Mouse (Mus musculus) heart, embryonic 12.5 days (tissue): ENCODE data around the gene Pip5k1b. TPM values are rescaled to one million over a fixed set of nuclear protein-coding genes. Genes with fewer than 3 reads are reported as not detected.
"Not testable (repeated sequence)": the region's sequence is repeated elsewhere in the genome, so short reads cannot be mapped to it uniquely, and the experiment has no call there.

Experiments
- ATAC-seq: fragments of 200-750 bp; cut with Nextera tagmentation; 2 replicates; pipeline ENCODE4 v1.8.0; 2017; ENCODE audit warnings: moderate TSS enrichment, moderate library complexity; ENCODE audit not compliant: insufficient number of reproducible peaks, low FRiP score
- H3K27ac ChIP-seq: fragments of 300-500 bp; sonication (generic); 2 replicates; pipeline ENCODE4 v1.5.1; 2016; ENCODE audit warnings: mild to moderate bottlenecking, moderate library complexity; ENCODE audit not compliant: poor library complexity, severe bottlenecking
- H3K27me3 ChIP-seq: fragments of 300-500 bp; sonication (generic); replicated peaks from 2 replicates; pipeline ENCODE4 v1.6.1; 2016; ENCODE audit warnings: mild to moderate bottlenecking, moderate library complexity
- H3K36me3 ChIP-seq: fragments of 300-500 bp; sonication (generic); 2 replicates; pipeline ENCODE4 v1.6.1; 2016; ENCODE audit warnings: mild to moderate bottlenecking, moderate library complexity
- H3K4me1 ChIP-seq: fragments of 300-500 bp; sonication (generic); replicated peaks from 2 replicates; pipeline ENCODE4 v1.6.1; 2016; ENCODE audit warnings: mild to moderate bottlenecking
- H3K4me2 ChIP-seq: fragments of 300-500 bp; sonication (generic); 2 replicates; pipeline ENCODE4 v1.6.1; 2016; ENCODE audit warnings: mild to moderate bottlenecking, moderate library complexity
- H3K4me3 ChIP-seq: fragments of 300-500 bp; sonication (generic); 2 replicates; pipeline ENCODE4 v1.5.1; 2016; ENCODE audit warnings: mild to moderate bottlenecking
- H3K9ac ChIP-seq: fragments of 300-500 bp; sonication (generic); 2 replicates; pipeline ENCODE4 v1.6.1; 2016; ENCODE audit warnings: mild to moderate bottlenecking, moderate library complexity
- H3K9me3 ChIP-seq: fragments of 300-500 bp; sonication (generic); replicated peaks from 2 replicates; pipeline ENCODE4 v1.6.1; 2016; ENCODE audit warnings: mild to moderate bottlenecking, moderate library complexity
- WGBS: fragments of 180-500 bp; shearing (Covaris S2); methylation state at CpG from one replicate; pipeline ENCODE4 v1.1.7; 2016; 5-methylcytosine and 5-hydroxymethylcytosine counted together
- polyA plus RNA-seq: library from polyadenylated mRNA; unstranded; fragments of >200 nt; fragmentation: Nextera tagmentation; extraction: Ambion mirVana; gene quantifications from 2 replicates; pipeline ENCODE4 v1.2.1, GENCODE M21; 2016

Gene Pip5k1b
- polyA plus RNA-seq, 1 experiment from 2014 or later: 9.4 TPM

- Histone ChIP-seq H3K9me3 (peaks cover 6% of the 10 kb centered on the region; the same call in 1 of the 2 replicates), H3K4me3 (peak overlapping the region; percentile 83), H3K4me2 (peak overlapping the region; percentile 97), H3K36me3 (no peaks in the 10 kb centered on the region), H3K27ac (peak overlapping the region; percentile 89), H3K9ac (peak overlapping the region; percentile 87), H3K27me3 (no peaks in the 10 kb centered on the region), H3K4me1 (peaks cover 46% of the 10 kb centered on the region)
- WGBS: under 1% methylated on average over 67 of the region's 74 CpGs
- ATAC-seq: peak; percentile 92
Observed at GRCm38 (mm10) chr19:24555904-24556584, 372 bp upstream of the Pip5k1b start.

GRCm38 (mm10) chr19:24554911-24555465 lies 684 bp downstream of the Pip5k1b start:
- Histone ChIP-seq H3K9me3 (no peaks in the 10 kb centered on the region), H3K27ac (peak overlapping the region; percentile 89), H3K9ac (peak overlapping the region; percentile 87), H3K27me3 (no peaks in the 10 kb centered on the region), H3K4me1 (peaks cover 49% of the 10 kb centered on the region), H3K4me3 (peak overlapping the region; percentile 83), H3K4me2 (peak overlapping the region; percentile 97), H3K36me3 (no peaks in the 10 kb centered on the region)
- ATAC-seq: peak; percentile 60
- WGBS: under 1% methylated on average over 19 of the region's 19 CpGs

GRCm38 (mm10) chr19:24554425-24554824 lies 1.2 kb downstream of the Pip5k1b start:
- Histone ChIP-seq H3K27ac (peak overlapping the region; percentile 89), H3K4me2 (peak overlapping the region; percentile 97), H3K9me3 (no peaks in the 10 kb centered on the region), H3K4me1 (peaks cover 49% of the 10 kb centered on the region), H3K36me3 (no peaks in the 10 kb centered on the region), H3K9ac (peak overlapping the region; percentile 87), H3K4me3 (peak overlapping the region; percentile 83), H3K27me3 (no peaks in the 10 kb centered on the region)
- WGBS: 24% methylated on average over 4 of the region's 4 CpGs
- ATAC-seq: no peak

- no peaks in the 10 kb centered on the region for H3K27me3 ChIP-seq
- H3K4me1 ChIP-seq: peaks cover 43% of the 10 kb centered on the region
- no peaks in the 10 kb centered on the region for H3K36me3 ChIP-seq
- peak overlapping the region; percentile 47; the same call in 1 of the 2 replicates for H3K27ac ChIP-seq
- H3K4me3 ChIP-seq: peak overlapping the region; percentile 83
- H3K4me2 ChIP-seq: peak overlapping the region; percentile 97
- no peaks in the 10 kb centered on the region for H3K9me3 ChIP-seq
- 0 out of 2 replicates have a peak overlapping the region, but pooled peaks have one; percentile 45 for H3K9ac ChIP-seq
- WGBS: 45% methylated on average over 12 of the region's 12 CpGs
- ATAC-seq: no peak
Observed at GRCm38 (mm10) chr19:24553291-24554075, 2.2 kb downstream of the Pip5k1b start.

GRCm38 (mm10) chr19:24552641-24553040 lies 3.0 kb downstream of the Pip5k1b start:
- not testable (repeated sequence) for H3K9ac ChIP-seq, ATAC-seq, H3K4me2 ChIP-seq, H3K27me3 ChIP-seq, H3K4me3 ChIP-seq, H3K27ac ChIP-seq, H3K9me3 ChIP-seq, H3K36me3 ChIP-seq
- 89% methylated on average over 6 of the region's 6 CpGs for WGBS
- H3K4me1 ChIP-seq: peaks cover 38% of the 10 kb centered on the region

- Histone ChIP-seq H3K9me3 (peaks cover 9% of the 10 kb centered on the region), H3K36me3 (peaks cover 8% of the 10 kb centered on the region; the same call in 1 of the 2 replicates), H3K27ac (no peak overlapping the region), H3K9ac (no peak overlapping the region), H3K4me3 (no peak overlapping the region), H3K4me1 (peaks cover 29% of the 10 kb centered on the region), H3K4me2 (no peak overlapping the region), H3K27me3 (no peaks in the 10 kb centered on the region)
- WGBS: 60% methylated on average over 3 of the region's 3 CpGs
- no peak for ATAC-seq
Observed at GRCm38 (mm10) chr19:24551196-24551954, 4.3 kb downstream of the Pip5k1b start.

GRCm38 (mm10) chr19:24550778-24551177 lies 4.9 kb downstream of the Pip5k1b start:
- no peak overlapping the region for H3K9ac ChIP-seq
- H3K36me3 ChIP-seq: peaks cover 8% of the 10 kb centered on the region; the same call in 1 of the 2 replicates
- no peaks in the 10 kb centered on the region for H3K27me3 ChIP-seq
- no peak overlapping the region for H3K4me3 ChIP-seq
- H3K27ac ChIP-seq: no peak overlapping the region
- ATAC-seq: no peak
- 73% methylated on average over 7 of the region's 7 CpGs for WGBS
- peaks cover 9% of the 10 kb centered on the region for H3K9me3 ChIP-seq
- no peak overlapping the region for H3K4me2 ChIP-seq
- peaks cover 35% of the 10 kb centered on the region for H3K4me1 ChIP-seq

- WGBS: 96% methylated on average over 2 of the region's 2 CpGs
- H3K9ac ChIP-seq: no peak overlapping the region
- no peak for ATAC-seq
Observed at GRCm38 (mm10) chr19:24550016-24550415, 5.7 kb downstream of the Pip5k1b start.

GRCm38 (mm10) chr19:24548337-24548736 lies 7.3 kb downstream of the Pip5k1b start:
- H3K4me1 ChIP-seq: peaks cover 37% of the 10 kb centered on the region
- no peak overlapping the region for H3K9ac ChIP-seq
- WGBS: 83% methylated on average over 9 of the region's 9 CpGs
- peaks cover 9% of the 10 kb centered on the region for H3K9me3 ChIP-seq
- H3K27me3 ChIP-seq: no peaks in the 10 kb centered on the region
- peaks cover 8% of the 10 kb centered on the region; the same call in 1 of the 2 replicates for H3K36me3 ChIP-seq
- H3K4me3 ChIP-seq: no peak overlapping the region
- no peak for ATAC-seq
- no peak overlapping the region for H3K4me2 ChIP-seq
- H3K27ac ChIP-seq: no peak overlapping the region

More at GRCm38 (mm10) chr19:24550016-24550415, 5.7 kb downstream of the Pip5k1b start:
- peaks cover 8% of the 10 kb centered on the region; the same call in 1 of the 2 replicates for H3K36me3 ChIP-seq
- H3K9me3 ChIP-seq: peaks cover 9% of the 10 kb centered on the region
- H3K27ac ChIP-seq: no peak overlapping the region
- peaks cover 38% of the 10 kb centered on the region for H3K4me1 ChIP-seq
- no peak overlapping the region for H3K4me2 ChIP-seq
- H3K4me3 ChIP-seq: no peak overlapping the region
- no peaks in the 10 kb centered on the region for H3K27me3 ChIP-seq

- 55% methylated on average over 10 of the region's 10 CpGs for whole genome bisulfite sequencing
- H3K9me3 ChIP-seq: peaks cover 9% of the 10 kb centered on the region
- no peak overlapping the region for H3K4me2 ChIP-seq
- H3K4me1 ChIP-seq: peaks cover 41% of the 10 kb centered on the region
- ATAC-seq: no peak
- H3K36me3 ChIP-seq: peaks cover 8% of the 10 kb centered on the region; the same call in 1 of the 2 replicates
- no peaks in the 10 kb centered on the region for H3K27me3 ChIP-seq
- H3K9ac ChIP-seq: no peak overlapping the region
- no peak overlapping the region for H3K4me3 ChIP-seq
- H3K27ac ChIP-seq: no peak overlapping the region
Observed at GRCm38 (mm10) chr19:24546153-24546552, 9.5 kb downstream of the Pip5k1b start.
